Mouse (Mus musculus) midbrain, embryonic 14.5 days (tissue): ENCODE measurements around the gene Gm10337. TPM values are rescaled to one million over a fixed set of nuclear protein-coding genes. Genes with fewer than 3 reads are reported as not detected.

Source experiments
- ATAC-seq: fragments of 200-750 bp; cut with Nextera tagmentation; 2 replicates; pipeline ENCODE4 v1.8.0; 2017; ENCODE audit warnings: moderate number of reproducible peaks, moderate library complexity; ENCODE audit not compliant: low FRiP score, low TSS enrichment
- DNase-seq: peaks from one replicate; pipeline ENCODE4 v3.0.0-alpha.2; 2015
- H3K27ac ChIP-seq: fragments of 300-500 bp; sonication (generic); replicated peaks from 2 replicates; pipeline ENCODE4 v1.5.1; 2014; ENCODE audit warnings: mild to moderate bottlenecking, low read depth, low read length, moderate library complexity
- H3K27me3 ChIP-seq: fragments of 300-500 bp; sonication (generic); 2 replicates; pipeline ENCODE4 v1.6.1; 2014; ENCODE audit warnings: low read length, control low read depth, mixed read lengths; ENCODE audit not compliant: control insufficient read depth, insufficient read depth
- H3K36me3 ChIP-seq: fragments of 300-500 bp; sonication (generic); 2 replicates; pipeline ENCODE4 v1.6.1; 2014; ENCODE audit warnings: low read length, control low read depth; ENCODE audit not compliant: control insufficient read depth, insufficient read depth
- H3K4me1 ChIP-seq: fragments of 300-500 bp; sonication (generic); 2 replicates; pipeline ENCODE4 v1.6.1; 2014; ENCODE audit warnings: mild to moderate bottlenecking, antibody characterized with exemption, low read length, control low read depth; ENCODE audit not compliant: control insufficient read depth, insufficient read depth
- H3K4me2 ChIP-seq: fragments of 300-500 bp; sonication (generic); 2 replicates; pipeline ENCODE4 v1.6.1; 2014; ENCODE audit warnings: mild to moderate bottlenecking, low read length, moderate library complexity
- H3K4me3 ChIP-seq: fragments of 300-500 bp; sonication (generic); replicated peaks from 2 replicates; pipeline ENCODE4 v1.5.1; 2014; ENCODE audit warnings: low read depth, low read length
- H3K9ac ChIP-seq: fragments of 300-500 bp; sonication (generic); replicated peaks from 2 replicates; pipeline ENCODE4 v1.6.1; 2014; ENCODE audit warnings: mild to moderate bottlenecking, low read length, moderate library complexity
- H3K9me3 ChIP-seq: fragments of 300-500 bp; sonication (generic); 2 replicates; pipeline ENCODE4 v1.6.1; 2016; ENCODE audit warnings: low read length, control low read depth, mixed read lengths; ENCODE audit not compliant: control insufficient read depth
- WGBS: fragments of 180-500 bp; shearing (Covaris S2); extraction: QIAGEN DNeasy Blood & Tissue Kit; methylation state at CpG from one replicate; pipeline ENCODE4 v1.1.7; 2014; 5-methylcytosine and 5-hydroxymethylcytosine counted together
- polyA plus RNA-seq: library from polyadenylated mRNA; unstranded; fragments of >200 nt; fragmentation: Nextera tagmentation; extraction: Ambion mirVana; gene quantifications from 2 replicates; pipeline ENCODE4 v1.2.1, GENCODE M21; 2014

Gm10337 gene
- polyA plus RNA-seq, 1 experiment from 2014 or later = not detected

DNA sequence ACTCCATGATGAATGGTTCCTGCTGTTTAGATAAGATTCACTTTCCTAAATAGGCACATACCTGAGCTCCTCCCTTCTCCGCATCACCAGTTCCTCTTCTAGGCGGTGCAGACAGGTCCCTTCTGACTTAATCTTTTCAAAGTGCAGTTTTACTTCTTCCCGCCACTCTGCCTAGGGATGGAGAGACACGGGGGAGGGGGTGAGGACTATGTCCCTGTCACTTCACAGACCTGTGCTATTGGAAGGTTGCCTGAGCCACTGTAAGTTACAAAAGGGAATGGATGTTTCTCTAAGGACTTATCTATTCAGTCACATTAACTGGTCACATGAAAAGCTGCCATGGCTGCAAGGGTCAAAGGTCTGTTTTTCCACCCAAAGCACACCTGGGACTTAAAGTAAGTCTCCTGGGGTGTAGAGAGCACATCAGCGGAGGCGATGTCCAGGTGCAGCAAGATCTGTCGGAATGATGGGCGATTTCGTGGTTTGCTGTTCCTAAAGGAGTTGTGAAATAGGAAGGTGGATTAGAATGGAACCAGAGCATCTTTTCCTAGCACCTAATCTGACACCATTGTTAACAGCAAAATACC, 1.2 kb upstream of the Gm10337 start:
- WGBS = 82% methylated on average over 9 of the region's 9 CpGs
- no peak overlapping the region for H3K4me2 ChIP-seq
- H3K9ac ChIP-seq = no peak overlapping the region
- H3K4me3 ChIP-seq = no peak overlapping the region
- no peak for DNase-seq
- no peaks in the 10 kb centered on the region for H3K4me1 ChIP-seq
- ATAC-seq = no peak
- no peaks in the 10 kb centered on the region for H3K27me3 ChIP-seq
- H3K36me3 ChIP-seq = peaks cover 81% of the 10 kb centered on the region
- no peaks in the 10 kb centered on the region for H3K9me3 ChIP-seq
- no peak overlapping the region for H3K27ac ChIP-seq

DNA sequence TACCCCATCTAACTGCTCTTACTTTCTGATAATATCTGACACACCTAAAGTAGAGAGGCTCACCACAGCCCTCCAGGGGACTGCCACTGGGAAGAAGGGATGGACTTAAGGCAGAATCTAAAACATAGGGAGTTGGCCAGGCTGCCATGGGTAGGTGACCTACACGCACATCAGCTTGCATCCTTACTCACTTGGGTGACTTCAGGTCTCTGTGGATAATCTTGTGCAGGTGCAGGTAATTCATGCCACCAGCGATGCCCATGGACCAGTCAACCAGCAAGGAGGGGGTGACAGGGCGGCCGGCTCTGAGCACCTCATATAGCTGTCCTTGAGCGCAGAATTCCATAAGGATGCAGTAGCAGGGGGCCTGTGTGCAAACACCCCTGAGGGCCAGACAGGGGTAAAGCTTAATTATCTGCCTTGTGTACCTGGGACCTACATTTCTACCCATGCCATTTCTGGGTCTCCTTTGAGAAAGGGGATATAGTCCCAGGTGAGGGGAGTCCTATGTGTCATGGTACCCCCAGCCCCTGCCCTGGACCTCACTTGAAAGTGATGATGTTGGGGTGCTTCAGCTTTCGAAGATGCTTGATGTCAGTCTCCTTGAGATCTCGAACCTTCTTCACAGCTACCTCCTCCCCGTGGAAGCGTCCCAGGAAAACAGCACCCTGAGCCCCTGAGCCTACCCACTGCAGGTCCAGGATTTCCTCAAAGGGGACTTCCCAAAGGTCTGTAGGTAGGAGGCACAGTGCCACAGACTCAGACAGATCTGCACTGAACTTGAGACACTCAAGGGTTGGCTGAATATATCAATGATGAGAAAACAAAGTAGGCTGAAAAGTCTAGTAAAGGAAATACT, 631 bp downstream of the Gm10337 start:
- peaks cover 81% of the 10 kb centered on the region for H3K36me3 ChIP-seq
- H3K4me2 ChIP-seq = no peak overlapping the region
- H3K27me3 ChIP-seq = no peaks in the 10 kb centered on the region
- no peaks in the 10 kb centered on the region for H3K9me3 ChIP-seq
- 92% methylated on average over 9 of the region's 9 CpGs for WGBS
- H3K27ac ChIP-seq = no peak overlapping the region
- peaks cover 1% of the 10 kb centered on the region for H3K4me1 ChIP-seq
- H3K4me3 ChIP-seq = no peak overlapping the region
- DNase-seq = no peak
- no peak overlapping the region for H3K9ac ChIP-seq
- no peak for ATAC-seq

DNA sequence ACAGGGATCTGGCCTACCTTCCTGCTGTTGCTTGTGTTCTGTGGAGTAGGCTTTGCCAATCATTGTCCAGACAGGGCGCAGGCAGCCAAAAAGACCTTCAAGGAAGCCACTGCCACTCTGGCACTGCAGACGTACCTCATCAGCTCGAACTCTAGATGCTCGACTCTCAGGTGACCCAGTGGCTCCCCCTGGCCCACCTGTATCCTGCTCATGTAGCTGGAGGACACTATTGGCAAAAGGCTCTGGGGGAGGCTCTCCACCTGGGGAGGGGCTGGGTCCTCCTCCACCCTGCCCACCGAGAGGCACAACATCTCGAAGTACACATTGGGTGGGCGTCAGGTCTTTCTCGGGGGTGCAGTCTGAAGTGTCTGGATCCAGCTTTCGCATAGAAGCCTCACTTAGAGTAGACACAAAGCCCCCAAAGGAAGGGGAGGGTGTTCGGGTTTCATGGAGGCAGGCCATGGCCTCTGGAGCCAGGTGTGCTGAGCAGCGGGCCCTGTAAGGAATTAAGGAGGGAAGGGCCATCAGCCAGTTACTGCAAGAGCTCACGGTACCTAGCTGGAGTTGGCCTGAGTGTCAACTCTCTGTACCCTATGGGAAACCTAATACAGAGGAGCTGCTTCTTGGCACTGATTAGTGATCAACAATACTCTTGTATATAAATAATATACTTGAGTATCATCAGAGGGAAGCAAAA, 1.7 kb downstream of the Gm10337 start:
- no peaks in the 10 kb centered on the region for H3K9me3 ChIP-seq
- ATAC-seq (no peak), DNase-seq (no peak)
- no peak overlapping the region for H3K4me3 ChIP-seq
- 80% methylated on average over 12 of the region's 12 CpGs for WGBS
- no peaks in the 10 kb centered on the region for H3K27me3 ChIP-seq
- H3K36me3 ChIP-seq = peaks cover 71% of the 10 kb centered on the region
- H3K9ac ChIP-seq = no peak overlapping the region
- peaks cover 12% of the 10 kb centered on the region for H3K4me1 ChIP-seq
- H3K4me2 ChIP-seq = no peak overlapping the region
- H3K27ac ChIP-seq = no peak overlapping the region

DNA sequence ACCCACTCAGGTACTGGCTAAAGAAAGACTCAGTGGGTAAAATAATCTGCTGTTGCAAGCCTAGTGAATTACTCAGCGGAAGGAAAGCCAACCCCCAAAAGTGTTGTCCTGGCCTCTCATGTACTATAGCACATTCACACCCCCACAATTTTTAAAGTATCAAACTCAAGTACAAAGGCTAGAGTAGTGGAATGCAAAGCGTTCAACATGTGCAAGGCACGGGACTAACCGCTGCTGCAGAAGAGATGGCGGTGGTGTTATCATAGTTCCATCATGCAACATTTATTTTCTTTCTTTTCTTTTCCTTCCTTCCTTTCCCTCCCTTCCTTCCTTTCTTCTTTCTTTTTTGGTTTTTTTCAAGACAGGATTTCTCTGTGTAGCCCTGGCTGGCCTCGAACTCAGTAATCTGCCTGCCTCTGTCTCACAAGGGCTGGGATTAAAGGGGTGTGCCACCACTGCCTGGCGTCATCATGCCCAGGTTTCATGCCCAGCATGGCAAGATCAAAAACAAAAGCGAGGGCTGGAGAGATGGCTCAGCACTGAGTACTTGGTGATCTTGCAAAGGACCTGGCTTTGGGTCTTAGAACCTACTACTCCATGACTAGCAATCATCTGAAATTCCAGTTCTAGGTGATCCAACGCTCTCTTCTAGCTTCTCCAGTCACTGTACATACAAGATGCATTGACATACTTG, 2.4 kb downstream of the Gm10337 start:
- Histone ChIP-seq H3K9me3 (no peaks in the 10 kb centered on the region), H3K27ac (no peak overlapping the region), H3K27me3 (no peaks in the 10 kb centered on the region), H3K36me3 (peaks cover 64% of the 10 kb centered on the region), H3K4me2 (no peak overlapping the region), H3K9ac (no peak overlapping the region), H3K4me3 (no peak overlapping the region), H3K4me1 (peaks cover 14% of the 10 kb centered on the region)
- DNase-seq (no peak), ATAC-seq (no peak)
- 90% methylated on average over 9 of the region's 9 CpGs for WGBS

DNA sequence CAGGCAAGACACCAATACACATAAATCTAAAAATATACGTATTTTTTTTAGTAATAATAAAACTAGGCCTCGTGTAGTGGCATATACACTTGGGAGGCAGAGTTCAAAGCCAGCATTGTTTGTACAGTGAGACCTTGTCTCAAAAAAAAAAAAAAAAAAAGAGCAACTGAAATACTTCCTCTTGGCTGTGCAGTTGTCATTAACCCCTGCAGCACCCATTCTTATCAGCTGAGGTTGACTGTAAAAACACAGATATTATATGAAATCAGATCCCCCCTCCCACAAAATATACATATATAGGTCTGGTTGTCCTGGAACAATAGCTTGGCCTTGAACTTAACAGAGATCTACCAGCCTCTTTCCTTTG, 2.9 kb downstream of the Gm10337 start:
- peaks cover 20% of the 10 kb centered on the region for H3K4me1 ChIP-seq
- DNase-seq (no peak), ATAC-seq (no peak)
- no peak overlapping the region for H3K27ac ChIP-seq
- no peak overlapping the region for H3K9ac ChIP-seq
- H3K27me3 ChIP-seq = no peaks in the 10 kb centered on the region
- no peaks in the 10 kb centered on the region for H3K9me3 ChIP-seq
- peaks cover 59% of the 10 kb centered on the region for H3K36me3 ChIP-seq
- no peak overlapping the region for H3K4me3 ChIP-seq
- 76% methylated on average over 2 of the region's 2 CpGs for WGBS
- no peak overlapping the region for H3K4me2 ChIP-seq

DNA sequence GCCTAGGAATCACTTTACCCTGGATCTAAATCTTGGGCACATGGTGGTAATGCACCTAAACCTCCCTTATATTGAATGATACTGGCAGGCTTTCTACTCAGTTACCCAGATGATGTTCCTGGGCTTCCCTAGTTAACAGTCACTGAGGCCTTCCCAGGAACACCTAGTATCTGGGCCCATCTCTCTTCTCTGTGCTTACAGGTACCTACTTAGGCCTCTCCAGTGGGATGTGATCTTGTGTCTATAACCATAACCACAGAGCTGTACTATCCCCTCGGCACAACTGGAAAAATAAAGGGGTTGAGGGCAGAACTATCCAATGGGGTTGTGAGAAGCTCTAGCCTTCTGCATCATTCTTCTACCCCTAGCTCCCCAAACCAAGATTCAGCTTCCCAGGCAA, 3.3 kb downstream of the Gm10337 start:
- H3K27me3 ChIP-seq = no peaks in the 10 kb centered on the region
- no peaks in the 10 kb centered on the region for H3K9me3 ChIP-seq
- 89% methylated on average over 1 of the region's 1 CpGs for WGBS
- H3K27ac ChIP-seq = no peak overlapping the region
- DNase-seq (no peak), ATAC-seq (no peak)
- H3K4me1 ChIP-seq = peaks cover 24% of the 10 kb centered on the region
- no peak overlapping the region for H3K4me2 ChIP-seq
- no peak overlapping the region for H3K4me3 ChIP-seq
- peaks cover 54% of the 10 kb centered on the region for H3K36me3 ChIP-seq
- H3K9ac ChIP-seq = no peak overlapping the region

DNA sequence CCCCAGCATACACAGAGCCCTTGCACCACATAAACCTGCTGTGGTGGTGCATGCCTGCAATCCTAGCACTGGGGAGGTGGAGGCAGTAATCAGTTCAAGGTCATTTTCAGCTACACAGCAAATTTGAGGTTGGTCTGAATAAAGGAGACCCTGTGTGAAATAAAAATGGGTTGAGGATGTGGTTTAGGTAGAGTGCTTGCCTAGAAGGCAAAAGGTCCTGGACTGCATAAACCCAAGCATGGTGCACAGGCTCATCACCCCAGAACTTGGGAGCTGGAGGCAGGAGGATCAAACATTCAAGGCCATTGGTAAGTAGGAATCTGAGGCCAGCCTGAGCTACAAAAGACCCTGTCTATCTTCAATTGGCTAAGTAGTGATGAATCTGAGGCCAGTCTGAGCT, 4.0 kb downstream of the Gm10337 start:
- no peak overlapping the region for H3K9ac ChIP-seq
- peaks cover 31% of the 10 kb centered on the region for H3K4me1 ChIP-seq
- no peaks in the 10 kb centered on the region for H3K27me3 ChIP-seq
- H3K36me3 ChIP-seq = peaks cover 48% of the 10 kb centered on the region
- no peak for DNase-seq
- H3K9me3 ChIP-seq = no peaks in the 10 kb centered on the region
- no peak for ATAC-seq
- no peak overlapping the region for H3K4me3 ChIP-seq
- H3K4me2 ChIP-seq = no peak overlapping the region
- H3K27ac ChIP-seq = no peak overlapping the region

DNA sequence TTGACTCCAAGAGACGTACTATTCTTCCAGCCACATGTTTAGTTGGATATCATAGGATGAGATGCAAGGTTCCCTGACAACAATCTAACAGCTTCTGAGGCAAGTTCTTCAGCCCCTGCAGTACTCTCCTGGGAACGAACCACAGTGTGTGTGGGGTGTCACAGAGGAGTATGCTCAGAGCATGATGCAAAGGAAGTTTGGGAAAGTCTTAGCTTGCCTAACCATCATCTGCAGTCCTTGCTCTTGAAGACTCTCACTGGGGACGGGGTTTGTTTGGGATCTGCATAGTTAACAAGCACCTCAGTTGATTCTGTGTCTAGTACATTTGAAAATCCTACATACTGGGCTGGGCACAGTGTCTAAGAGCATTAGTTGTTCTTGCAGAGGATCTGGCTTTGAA, 4.8 kb downstream of the Gm10337 start:
- Histone ChIP-seq H3K9ac (no peak overlapping the region), H3K27me3 (no peaks in the 10 kb centered on the region), H3K27ac (no peak overlapping the region), H3K4me2 (no peak overlapping the region), H3K4me3 (no peak overlapping the region), H3K4me1 (peaks cover 37% of the 10 kb centered on the region), H3K9me3 (no peaks in the 10 kb centered on the region), H3K36me3 (peaks cover 40% of the 10 kb centered on the region)
- ATAC-seq (no peak), DNase-seq (no peak)
- WGBS = 92% methylated on average over 3 of the region's 3 CpGs
